Comparison of ENCODE assay signal across 15 mouse cellular contexts in genomic region chr5:45590094-45590493, GRCm38 (mm10). TPM values are rescaled to one million over a fixed set of nuclear protein-coding genes. Genes with fewer than 3 reads are reported as not detected.
DNase-seq lines count a peak whose midpoint lies in the region; ATAC-seq lines count a peak whose summit lies in the region.
"Had no signal": no experiment of that assay in that cellular context is flagged by ENCODE, and none has a peak within 500 bp of the region (broad histone marks: within the 10 kb centered on the region; RNA-seq: fewer than 3 reads in every experiment).

No protein-coding gene starts in this region.

- intact Hi-C loops in left cerebral cortex, postnatal 36 days (cut with DNase I), result loop anchor here (2.0 kb wide), 1 partner anchor 49 kb away; the partner anchor contains the start of gene Fam184b
- intact Hi-C loops in left cerebral cortex, postnatal 25 days (cut with DNase I), result no loop called here

- DNase-seq in left cerebral cortex, adult 11 months (ENCODE audit: low spot score), result peak; percentile 62
- DNase-seq in left cerebral cortex, postnatal 36 days (ENCODE audit: low spot score in 2 of 2), result no peak
- DNase-seq in lung, postnatal 36 days, result peak; percentile 15
- no peak for DNase-seq in lung, postnatal 14 days
- peak; percentile 27 to 48 for DNase-seq in left cerebral cortex, postnatal 25 days (ENCODE audit: low spot score in 2 of 2)
- DNase-seq: adrenal gland, adult 2 months; adrenal gland, postnatal 25 days; cerebellum, adult 2 months; cerebellum, postnatal 10 days; gastrocnemius, postnatal 14 days; heart, adult 2 months; heart, postnatal 14 days had no signal

- ATAC-seq in erythroblast, adult 5-6 weeks (replicated peaks; ENCODE audit: low FRiP score, poor library complexity, severe bottlenecking), result no peak
- ATAC-seq: forebrain, embryonic 15.5 days had no signal

RNA-seq across cellular contexts. Expression of gene Fam184b, which starts 49.3 kb away (rescaled TPM):
- 10 to 100 TPM in 1 of 2 experiments, 1 to 10 TPM in 1; 6.9 to 10.4 TPM for total RNA-seq in left cerebral cortex, postnatal 36 days (2021)
- 10 to 100 TPM in 1 of 2 experiments, 1 to 10 TPM in 1; 7.1 to 11.8 TPM for total RNA-seq in left cerebral cortex, postnatal 25 days (2021)
- not detected in 2 replicates for total RNA-seq in erythroblast, adult 5-6 weeks (2015; ENCODE audit: low replicate concordance)
- under 0.01 TPM in 1 of 2 replicates, not detected in the other for total RNA-seq in erythroblast, adult 5-6 weeks (2017; ENCODE audit: low replicate concordance)
- total RNA-seq: hematopoietic stem cell, adult 5-6 weeks had no signal

Comparison
In these comparisons a context has a peak if more than half of its experiments do, and no peak if none do; other contexts are left out.
1. DNase-seq: peak in left cerebral cortex, adult 11 months (single experiment), lung, postnatal 36 days (single experiment) and left cerebral cortex, postnatal 25 days (2 of 2); none in left cerebral cortex, postnatal 36 days (0 of 2) and lung, postnatal 14 days (single experiment).
2. RNA of gene Fam184b, which starts 49.3 kb away (total RNA-seq): 7.1 to 11.8 TPM in left cerebral cortex, postnatal 25 days and 6.9 to 10.4 TPM in left cerebral cortex, postnatal 36 days; under 0.01 TPM in erythroblast, adult 5-6 weeks; every median in the first group is over 4 times any median in the second.